Mouse (Mus musculus) bone marrow macrophage, adult 2 months (primary cell): ENCODE results near the gene Cdc14a. TPM values are rescaled to one million over a fixed set of nuclear protein-coding genes. Genes with fewer than 3 reads are reported as not detected.

ENCODE experiments used
- H3K27ac ChIP-seq: 2 replicates; pipeline ENCODE4 v1.5.1; 2012; ENCODE audit warnings: low read depth, low read length; ENCODE audit not compliant: insufficient read depth
- H3K4me1 ChIP-seq: 2 replicates; pipeline ENCODE4 v1.6.1; 2012; ENCODE audit warnings: low read length; ENCODE audit not compliant: control insufficient read depth, insufficient read depth
- H3K4me3 ChIP-seq: 2 replicates; pipeline ENCODE4 v1.5.1; 2012; ENCODE audit warnings: mild to moderate bottlenecking, low read length, moderate library complexity; ENCODE audit not compliant: insufficient read depth
- CTCF ChIP-seq: IDR thresholded peaks from 2 replicates; pipeline ENCODE4 v1.5.1; 2012; ENCODE audit warnings: low read depth, mild to moderate bottlenecking, low read length, moderate library complexity
- POLR2A ChIP-seq: IDR thresholded peaks from 2 replicates; pipeline ENCODE4 v1.6.1; 2012; ENCODE audit warnings: mild to moderate bottlenecking, low read depth, low read length, borderline replicate concordance
- polyA plus RNA-seq: library from polyadenylated mRNA; stranded (reverse); fragments of >200 nt; gene quantifications from 2 replicates; pipeline ENCODE4 v1.2.4, GENCODE M21; 2012; ENCODE audit not compliant: missing spikeins, insufficient read depth, insufficient read length

Gene Cdc14a
- polyA plus RNA-seq, 1 experiment: 6.1 TPM

DNA sequence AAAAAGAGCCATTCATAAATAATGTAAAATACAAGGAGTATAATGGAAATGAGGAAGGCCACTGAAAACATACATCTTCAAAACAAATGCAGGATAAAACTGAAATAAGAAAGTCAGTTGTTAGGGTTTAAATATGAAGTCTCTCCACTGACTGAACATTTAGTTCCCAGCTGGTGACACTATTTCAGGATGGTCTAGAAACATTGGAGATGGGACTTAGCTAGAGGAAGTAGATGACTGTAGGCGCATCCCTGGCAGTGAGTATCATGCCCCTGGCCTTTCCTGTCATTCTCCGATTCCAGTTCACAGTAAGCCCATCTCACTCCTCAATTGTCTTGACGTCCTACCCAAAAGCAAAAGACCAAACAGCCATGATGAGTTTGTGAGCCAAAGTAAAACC lies 190.3 kb downstream of the Cdc14a start:
- H3K4me3 ChIP-seq: no peak overlapping the region
- TF ChIP-seq CTCF (no peak), POLR2A (no peak)
- no peak overlapping the region for H3K27ac ChIP-seq
- no peaks in the 10 kb centered on the region for H3K4me1 ChIP-seq

DNA sequence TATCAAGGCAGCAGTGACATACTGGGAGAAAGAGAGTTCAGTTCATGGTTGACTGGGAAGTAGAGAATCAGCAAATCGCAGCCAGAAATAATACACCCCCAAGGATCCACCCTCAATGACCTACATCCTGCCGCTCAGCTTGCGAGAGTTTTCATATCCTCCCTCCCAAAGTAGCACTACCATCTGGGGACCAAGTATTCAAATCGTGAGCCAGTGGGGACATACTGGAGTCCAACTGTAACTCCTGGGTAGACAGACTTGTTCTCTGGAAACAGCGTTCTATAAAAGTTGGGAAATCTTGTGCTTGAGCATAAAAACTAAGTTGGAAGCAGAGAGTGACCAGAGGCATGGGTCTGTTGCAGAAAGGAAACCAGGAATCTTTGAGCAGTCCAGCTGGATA lies 191.1 kb downstream of the Cdc14a start:
- no peaks in the 10 kb centered on the region for H3K4me1 ChIP-seq
- H3K27ac ChIP-seq: no peak overlapping the region
- no peak for TF ChIP-seq CTCF
- no peak for TF ChIP-seq POLR2A
- H3K4me3 ChIP-seq: no peak overlapping the region

DNA sequence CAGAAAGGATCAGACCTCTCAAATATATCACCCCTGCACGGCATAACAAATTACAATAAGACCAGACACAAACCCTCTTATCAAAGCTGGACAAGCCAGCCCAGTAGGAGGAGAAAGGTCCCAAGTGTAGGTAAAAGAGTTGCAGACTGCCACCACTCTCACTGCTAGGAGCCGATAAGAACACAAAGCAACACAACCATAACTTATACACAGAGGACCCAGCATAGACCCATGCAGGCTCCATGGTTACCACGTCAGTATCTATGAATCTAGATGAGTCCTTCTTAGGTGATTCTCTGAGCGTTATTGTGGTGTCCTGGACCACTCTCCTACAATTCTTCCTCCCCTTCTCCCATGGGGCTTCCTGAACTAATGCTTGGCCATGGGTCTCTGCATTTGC lies 194.5 kb downstream of the Cdc14a start:
- TF ChIP-seq CTCF (no peak), POLR2A (no peak)
- H3K27ac ChIP-seq: no peak overlapping the region
- H3K4me3 ChIP-seq: no peak overlapping the region
- no peaks in the 10 kb centered on the region for H3K4me1 ChIP-seq

DNA sequence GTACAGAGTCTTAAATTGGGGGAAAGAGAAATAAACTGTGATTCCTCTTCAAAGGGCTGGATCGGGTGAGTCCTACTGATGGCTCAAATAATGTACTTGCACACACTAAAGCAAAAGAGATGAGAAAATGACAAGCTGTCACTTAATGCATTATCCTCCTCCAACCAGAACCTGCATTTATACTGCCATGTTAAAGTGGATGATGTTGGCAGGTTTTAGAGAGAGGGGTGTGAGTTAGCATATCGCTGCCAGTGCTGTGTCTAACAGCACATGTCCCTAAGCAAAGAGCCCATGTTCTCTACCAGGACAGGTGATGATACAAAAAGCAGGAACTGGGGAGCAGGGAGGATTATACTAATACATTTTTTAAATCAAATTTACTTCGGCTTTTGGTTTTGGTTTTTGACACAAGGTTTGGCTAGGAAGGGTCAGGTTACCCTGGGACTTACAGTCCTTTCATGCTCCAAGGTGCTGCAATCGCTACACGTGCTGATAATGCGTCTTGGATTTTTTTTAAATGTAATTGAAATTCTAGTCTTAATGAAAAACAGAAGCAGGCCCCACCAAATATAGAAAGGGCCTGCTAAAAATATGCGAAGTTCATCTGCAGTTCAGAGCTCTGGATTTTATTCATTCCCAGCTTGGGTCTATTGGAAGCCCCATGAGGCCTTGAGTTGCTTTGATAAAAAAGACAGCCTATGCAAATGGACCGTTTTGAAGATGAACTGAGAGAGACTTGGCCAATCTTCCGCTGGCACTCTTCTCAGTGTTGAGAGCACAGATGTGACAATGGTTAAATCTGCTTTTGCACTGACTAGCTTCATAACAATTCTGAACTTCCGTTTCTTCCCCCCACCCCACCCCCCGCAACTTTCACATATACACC lies 195.2 kb downstream of the Cdc14a start:
- H3K27ac ChIP-seq: no peak overlapping the region
- no peak for TF ChIP-seq CTCF
- no peak for TF ChIP-seq POLR2A
- H3K4me3 ChIP-seq: no peak overlapping the region
- H3K4me1 ChIP-seq: no peaks in the 10 kb centered on the region

DNA sequence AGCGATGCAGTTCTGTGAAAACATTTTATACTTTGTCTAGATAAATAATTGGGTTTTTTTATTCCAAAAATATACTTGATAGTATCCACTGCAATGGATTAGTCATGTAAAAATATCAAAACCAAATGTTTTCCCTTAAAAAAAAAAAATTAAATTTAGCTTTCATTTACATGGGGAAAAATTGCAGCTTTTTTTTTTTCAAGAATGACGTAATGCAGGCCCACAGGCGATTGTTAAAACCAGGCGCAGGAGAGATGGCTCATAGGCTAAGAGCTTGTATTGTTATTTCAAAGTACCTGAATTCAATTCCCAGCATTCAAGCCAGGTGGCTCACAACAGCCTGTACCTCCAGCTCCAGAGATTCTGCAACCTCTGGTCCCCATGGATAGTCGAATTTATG lies 196.4 kb downstream of the Cdc14a start:
- no peak for TF ChIP-seq POLR2A
- TF ChIP-seq CTCF: no peak
- Histone ChIP-seq H3K27ac (no peak overlapping the region), H3K4me3 (no peak overlapping the region), H3K4me1 (no peaks in the 10 kb centered on the region)

DNA sequence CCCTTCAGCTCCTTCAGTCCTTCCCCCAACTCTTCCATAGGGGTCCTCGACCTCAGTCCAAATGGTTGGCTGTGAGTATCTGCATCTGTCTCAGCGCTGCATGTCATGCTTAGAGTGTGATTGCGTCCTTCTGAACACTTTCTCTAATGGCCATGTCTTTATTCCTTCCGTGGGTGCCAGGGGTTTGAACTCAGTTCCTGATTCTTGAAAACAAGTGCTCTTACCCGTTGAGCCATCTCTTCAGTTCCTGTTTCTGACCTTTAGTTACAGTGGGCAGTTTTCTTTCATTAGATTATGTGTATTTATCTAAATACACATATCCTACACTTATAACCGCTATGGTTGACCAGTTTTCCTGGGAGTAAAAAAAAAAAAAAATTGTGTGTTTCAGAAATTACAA lies 196.9 kb downstream of the Cdc14a start:
- no peak overlapping the region for H3K27ac ChIP-seq
- no peaks in the 10 kb centered on the region for H3K4me1 ChIP-seq
- TF ChIP-seq CTCF (no peak), POLR2A (no peak)
- no peak overlapping the region for H3K4me3 ChIP-seq

Other genes with a start within 250 kb of the Cdc14a start
- gene Gpr88, start 170.5 kb downstream of the Cdc14a start, polyA plus RNA-seq: not detected in 2 replicates
- 22.8 and 26.3 TPM in 2 replicates for gene Rtca, start 84.2 kb upstream of the Cdc14a start, polyA plus RNA-seq
- gene Dbt, start 89.0 kb upstream of the Cdc14a start, polyA plus RNA-seq: 12.2 and 13.6 TPM in 2 replicates
- gene Lrrc39, start 138.9 kb upstream of the Cdc14a start, polyA plus RNA-seq: 0.35 TPM in 1 of 2 replicates, not detected in the other
- 19.9 and 25.8 TPM in 2 replicates for gene Sass6, start 170.9 kb upstream of the Cdc14a start, polyA plus RNA-seq
- 17.7 and 22.6 TPM in 2 replicates for gene Trmt13, start 190.6 kb upstream of the Cdc14a start, polyA plus RNA-seq
- gene Mfsd14a, start 238.6 kb upstream of the Cdc14a start, polyA plus RNA-seq: 53.9 and 59.8 TPM in 2 replicates